Mouse (Mus musculus) c-Kit-positive CD71-positive TER-119-positive erythroid progenitor cells, embryonic 14.5 days (primary cell): ENCODE data around the gene Slc25a30.
A peak's percentile ranks its signal among the peaks of the same experiment; 100 is the strongest.
"Not testable (repeated sequence)": the region's sequence is repeated elsewhere in the genome, so short reads cannot be mapped to it uniquely, and the experiment has no call there.

Experiments used
- DNase-seq: peaks from one replicate; pipeline ENCODE4 v3.0.0-alpha.2; 2013; ENCODE audit warnings: low spot score

Gene Slc25a30

DNA sequence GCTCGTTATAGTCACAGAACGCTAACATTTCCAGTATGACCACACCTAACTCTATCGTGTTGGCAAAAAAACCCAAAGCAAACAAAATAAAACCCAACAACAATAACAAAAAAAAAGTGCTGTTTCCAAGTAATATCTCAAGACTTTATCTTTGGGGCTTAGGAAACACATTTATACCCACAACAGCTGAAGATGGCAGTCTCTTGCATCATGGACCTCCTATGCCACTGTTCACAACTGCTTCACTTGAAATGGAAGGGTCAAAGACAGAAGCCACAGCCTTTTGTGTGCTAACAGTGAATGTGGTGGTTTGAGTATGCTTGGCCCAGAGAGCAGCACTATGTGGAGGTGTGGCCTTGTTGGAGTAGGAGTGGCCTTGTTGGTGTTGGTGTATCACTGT is 4.5 kb upstream of the Slc25a30 start:
- no peak for DNase-seq

DNA sequence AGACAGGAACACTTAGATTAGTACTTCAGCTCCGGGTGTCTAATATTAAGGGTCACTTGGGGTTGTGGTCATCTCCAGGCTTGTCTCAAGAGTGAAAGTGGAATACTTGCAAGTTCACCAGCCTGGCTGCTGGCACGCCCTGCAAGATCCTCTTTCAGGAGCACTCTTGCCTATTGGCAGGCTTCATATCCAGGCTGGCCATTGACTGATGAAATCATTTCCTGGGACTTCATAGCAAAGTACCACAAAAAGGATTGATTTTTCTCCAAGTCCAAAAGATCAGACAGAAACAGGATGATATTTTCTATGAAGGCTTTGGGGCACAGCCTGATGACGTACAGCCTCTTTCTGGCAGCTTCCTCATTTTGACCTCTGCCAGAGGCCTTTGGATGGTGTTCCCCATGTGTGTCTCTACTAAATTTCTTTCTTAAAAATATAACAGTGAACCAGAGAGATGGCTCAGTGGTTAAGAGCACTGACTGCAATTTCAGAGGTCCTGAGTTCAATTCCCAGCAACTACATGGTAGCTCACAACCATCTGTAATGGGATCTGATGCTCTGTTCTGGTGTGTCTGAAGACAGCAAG is 3.7 kb upstream of the Slc25a30 start:
- DNase-seq, result no peak

DNA sequence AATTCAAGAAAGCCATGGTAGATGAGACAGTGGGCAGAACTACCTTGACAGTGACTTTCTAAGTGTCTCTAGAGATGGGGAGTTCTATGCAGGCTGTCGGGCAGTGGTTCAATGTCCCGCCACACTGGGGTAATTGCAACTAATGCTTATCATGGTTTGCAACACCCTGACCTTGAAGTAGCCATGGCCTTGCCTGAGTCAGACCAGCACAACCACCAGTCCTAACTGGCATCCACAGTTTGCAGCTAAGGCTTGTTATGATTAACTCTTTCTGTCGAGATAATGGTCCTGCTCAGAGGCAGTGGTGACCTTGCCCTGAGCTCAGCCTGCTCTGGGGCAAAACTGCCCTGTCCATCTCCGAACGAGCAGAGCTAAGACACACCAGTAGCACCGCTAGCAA is 2.5 kb upstream of the Slc25a30 start:
- DNase-seq, result no peak

DNA sequence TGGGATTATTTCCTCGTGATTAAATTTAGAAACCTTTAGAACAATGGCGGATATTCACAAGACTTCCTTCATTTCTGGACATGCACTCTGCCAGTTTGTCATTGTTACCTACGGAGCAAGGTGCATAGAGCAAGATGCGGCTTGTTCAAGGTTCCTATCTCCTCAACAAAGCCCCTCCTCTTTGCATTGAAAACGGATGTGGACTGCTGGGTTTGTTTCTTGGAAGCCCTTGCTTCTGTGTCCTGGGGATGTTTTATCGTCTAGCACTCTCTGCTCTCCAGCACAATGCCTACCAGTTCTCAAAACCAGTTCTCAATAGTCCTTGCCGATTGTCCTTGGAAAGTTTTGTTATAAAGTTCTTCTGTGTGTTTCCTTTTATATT is 948 bp upstream of the Slc25a30 start:
- peak; percentile 68 for DNase-seq

DNA sequence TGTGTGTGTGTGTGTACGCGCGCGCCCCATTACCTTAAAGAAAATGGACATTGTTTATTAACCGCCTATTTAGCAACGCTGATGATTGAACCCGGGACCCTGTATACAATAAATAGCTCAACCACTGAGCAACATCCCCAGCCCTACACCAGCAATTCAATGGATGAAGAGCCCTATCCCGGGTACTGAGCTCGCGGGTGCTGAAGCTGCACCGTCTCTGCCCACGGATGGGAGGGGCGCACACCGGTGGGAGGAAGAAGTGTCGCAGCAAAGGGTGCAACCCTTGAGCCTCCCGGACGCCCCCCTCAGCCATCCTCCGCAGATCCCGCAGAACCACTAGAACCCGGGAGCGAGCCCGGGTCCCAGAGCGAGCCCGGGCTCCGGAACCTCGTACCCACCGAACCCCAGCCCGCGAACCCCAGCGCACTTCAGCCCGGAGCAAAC is 391 bp downstream of the Slc25a30 start:
- no peak for DNase-seq

DNA sequence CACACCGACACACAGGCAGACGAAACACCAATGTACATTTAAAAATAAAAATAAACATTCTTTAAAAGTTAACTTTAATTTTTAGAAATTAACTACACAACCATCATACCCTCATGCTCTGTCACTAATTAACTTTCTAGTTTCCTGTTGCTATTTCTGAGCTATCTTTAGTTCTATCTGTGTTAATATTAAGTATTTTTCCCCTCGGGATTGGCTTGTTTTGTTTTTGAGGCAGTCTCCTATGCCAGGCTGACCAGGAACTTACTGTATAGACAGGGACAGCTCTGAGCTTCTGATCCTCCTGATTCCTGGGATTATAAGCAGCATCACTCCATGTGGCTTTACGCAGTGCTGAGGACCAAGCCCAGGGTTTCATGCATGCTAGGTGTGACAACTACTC is 6.9 kb downstream of the Slc25a30 start:
- no peak for DNase-seq

DNA sequence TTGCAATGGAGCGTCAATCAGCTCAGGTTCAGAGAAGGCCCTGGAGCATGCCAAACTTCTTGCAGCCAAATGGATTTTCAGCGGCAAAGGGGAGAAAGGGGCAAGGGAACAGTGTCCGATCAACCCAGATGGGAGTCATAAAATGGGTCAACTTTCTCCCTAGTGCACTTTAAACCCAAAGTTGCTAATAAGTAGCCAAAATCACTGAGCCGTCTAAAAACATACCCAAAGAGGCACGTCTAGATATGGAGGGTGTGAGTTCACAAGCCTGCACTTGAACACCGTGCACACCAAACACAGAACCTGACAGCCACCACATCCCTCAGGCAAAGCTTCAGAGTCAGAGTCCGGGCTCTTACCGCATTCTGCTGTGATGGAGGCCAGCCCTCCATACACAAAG is 10.2 kb downstream of the Slc25a30 start:
- DNase-seq, result no peak

DNA sequence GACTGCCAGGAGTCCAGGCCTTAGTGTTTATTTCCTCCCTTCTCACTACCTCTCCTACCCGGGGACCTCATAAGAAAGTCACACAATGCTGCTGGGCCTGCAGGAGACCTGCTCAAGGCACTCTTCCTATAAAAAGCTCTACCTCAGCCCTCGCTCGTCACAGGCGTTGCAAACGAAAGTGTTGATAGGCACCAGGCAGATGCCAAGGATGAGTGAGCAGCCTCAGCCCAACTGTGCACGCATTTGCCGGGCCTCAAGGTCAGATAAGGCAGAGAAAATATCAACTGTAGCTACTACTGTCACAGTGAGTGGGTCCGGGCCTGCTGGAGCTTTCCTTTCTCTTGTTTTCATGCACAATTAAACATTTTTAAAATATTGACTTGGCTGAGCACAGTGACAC is 13.4 kb downstream of the Slc25a30 start:
- DNase-seq, result no peak

DNA sequence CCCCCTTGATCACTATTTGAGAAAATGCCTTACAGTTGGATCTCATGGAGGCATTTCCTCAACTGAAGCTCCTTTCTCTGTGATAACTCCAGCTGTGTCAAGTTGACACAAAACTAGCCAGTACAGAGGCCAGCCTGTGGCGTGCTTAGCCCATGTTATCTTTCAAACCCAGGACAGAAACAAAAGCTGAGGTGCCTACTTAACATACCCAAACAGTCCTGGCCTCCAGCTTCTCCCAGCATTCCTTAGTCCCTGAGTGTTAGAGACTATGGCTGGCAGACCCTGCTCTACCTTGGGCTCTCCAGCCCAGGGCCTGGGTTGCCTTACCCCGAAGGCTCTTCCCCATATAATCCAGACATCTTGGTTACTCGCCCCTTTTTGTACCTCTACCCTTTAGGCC is 14.4 kb downstream of the Slc25a30 start:
- not testable (repeated sequence) for DNase-seq

DNA sequence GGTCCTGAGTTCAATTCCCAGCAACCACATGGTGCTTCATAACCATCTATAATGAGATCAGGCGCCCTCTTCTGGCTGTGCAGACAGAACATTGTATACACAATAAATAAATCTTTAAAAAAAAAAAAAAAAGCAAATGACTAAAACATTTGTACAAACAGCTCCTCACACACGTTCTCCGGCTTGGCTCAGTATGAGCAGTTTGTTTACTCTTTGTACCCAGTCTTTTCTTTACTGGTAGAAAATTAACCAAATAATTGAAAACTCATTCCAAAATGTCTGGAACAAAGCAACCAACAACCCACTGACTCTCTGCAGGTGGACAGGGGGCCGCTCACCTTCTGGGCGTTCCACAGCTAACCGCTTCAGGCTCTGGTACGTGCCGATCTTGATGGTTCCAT is 15.7 kb downstream of the Slc25a30 start:
- no peak for DNase-seq

DNA sequence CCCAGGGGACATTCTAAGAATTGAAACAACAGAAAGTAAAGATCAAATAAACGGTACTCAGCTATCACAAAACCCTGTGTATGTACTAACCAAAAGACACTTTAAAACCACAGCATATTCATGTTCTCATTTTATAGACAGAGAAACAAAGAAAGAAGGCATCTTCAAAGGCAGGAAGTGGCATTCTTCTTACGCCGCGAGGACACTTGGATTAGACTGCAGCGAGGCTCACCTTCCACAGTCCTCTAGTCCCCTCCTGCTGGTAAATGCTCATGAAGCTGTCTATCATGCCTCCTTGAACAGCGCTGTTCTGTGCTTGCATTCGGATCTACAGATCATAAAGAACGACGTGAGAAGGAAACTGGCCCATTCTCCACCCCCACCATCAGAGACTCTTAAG is 17.5 kb downstream of the Slc25a30 start:
- DNase-seq, result no peak

DNA sequence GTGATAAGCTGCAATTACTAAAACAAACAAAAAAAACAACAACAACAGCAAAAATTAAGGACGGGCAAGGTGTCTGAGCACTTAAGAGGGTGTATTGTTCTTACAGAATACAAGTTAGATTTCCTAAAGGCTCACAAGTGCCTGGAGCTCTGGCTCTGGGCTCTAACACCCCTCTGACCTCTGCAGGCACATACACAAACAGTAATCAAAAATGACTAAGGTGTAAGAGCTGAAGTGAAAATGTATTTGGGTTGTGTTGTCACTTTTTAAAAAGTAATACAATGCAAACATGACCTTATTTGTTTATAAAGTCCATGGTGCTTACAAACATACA is 18.6 kb downstream of the Slc25a30 start:
- no peak for DNase-seq

DNA sequence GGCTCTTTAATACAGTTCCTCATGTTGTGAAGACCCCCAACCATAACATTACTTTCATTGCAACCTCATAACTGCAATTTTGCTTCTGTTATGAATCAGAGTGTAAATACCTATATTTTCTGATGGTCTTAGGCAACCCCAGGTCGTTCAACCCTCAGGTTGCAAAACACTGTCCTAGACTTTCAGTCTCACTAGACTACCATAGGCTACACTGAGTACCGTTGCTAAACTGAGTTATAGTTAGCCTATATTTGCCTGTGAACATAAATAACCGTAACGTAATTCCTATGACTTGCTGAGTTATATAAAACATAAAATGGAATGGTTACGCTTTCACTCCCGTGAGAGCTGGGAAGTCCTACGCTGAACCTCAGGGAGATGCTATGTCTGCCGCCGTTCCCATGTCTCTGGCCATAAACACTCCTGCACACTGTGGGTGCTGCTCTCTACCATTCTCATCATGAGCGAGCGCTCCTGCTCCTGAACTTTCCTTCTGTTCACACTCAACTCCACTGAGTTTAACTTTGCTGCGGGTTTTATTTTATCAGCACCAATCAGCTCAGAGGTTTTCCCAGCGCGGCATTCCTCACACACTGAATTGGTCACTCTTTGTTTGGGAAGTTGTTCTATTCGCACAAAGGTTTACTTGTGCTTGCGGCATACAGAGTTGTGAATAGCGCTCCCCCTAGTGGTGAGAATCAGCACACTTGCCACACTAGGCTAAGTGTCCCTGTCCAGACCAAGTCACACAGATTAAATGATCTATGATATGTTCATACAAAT is 19.2 kb downstream of the Slc25a30 start:
- DNase-seq, result peak; percentile 68

DNA sequence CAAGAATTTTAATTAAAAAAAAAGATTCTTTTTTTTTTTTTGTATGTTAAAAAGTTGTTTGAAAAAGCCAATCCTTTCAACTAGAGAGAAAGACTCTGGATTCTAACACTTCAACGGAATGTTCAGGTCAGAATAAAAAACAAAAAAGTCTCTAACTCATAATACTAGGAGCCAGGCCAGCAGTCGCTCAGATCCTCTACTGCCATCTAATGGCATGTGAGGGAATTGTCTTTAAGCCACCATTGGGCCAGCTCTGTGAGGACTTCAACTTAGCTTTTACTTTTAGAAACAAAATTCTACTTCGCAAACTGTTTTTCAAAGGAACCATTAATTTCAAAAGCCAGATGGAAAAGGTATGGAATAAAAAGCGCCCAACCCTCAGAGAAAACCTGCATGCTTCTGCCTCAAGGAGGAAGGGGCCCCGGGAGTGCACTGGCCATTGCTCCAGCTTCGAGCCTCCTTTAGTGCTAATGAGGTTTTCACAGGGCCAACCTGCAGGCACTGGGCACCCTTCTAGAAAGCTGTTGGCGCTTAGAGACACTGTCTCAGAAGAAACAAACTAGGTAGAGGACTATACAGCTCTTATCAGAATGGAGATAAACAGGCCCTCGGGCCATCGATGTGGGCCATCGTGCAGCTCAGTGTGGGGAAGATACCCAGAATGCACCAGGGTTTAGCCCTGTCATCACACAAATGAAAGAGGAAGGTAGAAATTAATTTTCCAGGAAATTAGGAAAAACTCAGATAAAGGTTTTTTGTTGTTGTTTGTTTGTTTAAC is 25.6 kb downstream of the Slc25a30 start:
- DNase-seq, result peak; percentile 75

DNA sequence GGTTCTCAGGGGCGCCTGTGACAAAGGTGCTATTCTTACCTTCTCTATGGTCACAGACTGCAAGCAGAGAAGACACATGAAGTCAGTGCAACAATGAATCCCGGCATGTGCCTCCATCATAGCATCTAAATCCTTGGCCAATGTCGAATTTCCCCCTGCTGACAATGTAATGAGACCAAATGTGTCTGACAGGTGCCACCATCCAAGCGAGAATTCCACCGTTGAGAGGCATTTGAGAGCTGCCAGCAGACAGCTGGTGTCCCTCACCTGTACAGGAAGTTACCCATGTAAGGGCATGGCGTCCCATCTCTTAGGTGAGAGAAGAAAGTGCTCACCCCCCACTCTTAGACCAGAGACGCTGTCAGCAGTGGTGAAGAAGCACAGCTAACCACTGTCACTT is 28.4 kb downstream of the Slc25a30 start:
- no peak for DNase-seq

DNA sequence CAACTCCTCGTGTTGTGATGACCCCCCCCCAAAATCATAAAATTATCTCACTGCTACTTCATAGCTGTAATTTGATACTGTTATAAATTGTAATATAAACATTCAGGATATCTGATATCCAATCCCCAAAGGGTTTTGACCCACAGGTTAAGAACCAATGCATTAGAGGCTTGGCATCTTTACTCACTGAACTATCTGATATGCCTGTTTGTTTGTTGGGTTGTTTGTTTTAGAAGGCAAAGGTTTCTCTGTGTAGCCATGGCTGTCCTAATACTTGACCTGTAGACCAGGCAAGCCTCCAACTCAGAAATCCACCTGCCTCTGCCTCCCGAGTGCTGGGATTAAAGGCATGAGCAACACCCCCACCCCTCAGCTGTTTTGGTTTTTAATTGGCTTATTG is 29.0 kb downstream of the Slc25a30 start:
- DNase-seq, result no peak

DNA sequence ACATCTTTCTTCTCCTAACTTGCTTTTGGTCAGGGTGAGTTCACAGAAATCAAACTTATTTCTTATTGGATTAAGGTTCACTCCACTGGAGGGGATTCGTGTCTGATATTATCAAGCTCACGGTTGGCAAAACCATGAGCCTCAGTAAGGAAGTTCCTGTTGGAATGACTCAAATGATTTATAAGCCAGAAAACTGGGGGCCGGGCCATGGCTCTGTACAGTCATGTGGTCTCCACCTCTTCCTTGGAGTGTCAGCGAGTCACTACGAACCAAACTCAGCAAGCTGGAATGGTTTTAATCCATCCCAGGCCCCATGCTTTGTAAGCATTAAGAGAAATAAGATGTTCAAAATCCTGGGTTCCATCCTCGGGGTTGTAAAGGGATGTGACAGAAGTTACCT is 29.9 kb downstream of the Slc25a30 start:
- no peak for DNase-seq

DNA sequence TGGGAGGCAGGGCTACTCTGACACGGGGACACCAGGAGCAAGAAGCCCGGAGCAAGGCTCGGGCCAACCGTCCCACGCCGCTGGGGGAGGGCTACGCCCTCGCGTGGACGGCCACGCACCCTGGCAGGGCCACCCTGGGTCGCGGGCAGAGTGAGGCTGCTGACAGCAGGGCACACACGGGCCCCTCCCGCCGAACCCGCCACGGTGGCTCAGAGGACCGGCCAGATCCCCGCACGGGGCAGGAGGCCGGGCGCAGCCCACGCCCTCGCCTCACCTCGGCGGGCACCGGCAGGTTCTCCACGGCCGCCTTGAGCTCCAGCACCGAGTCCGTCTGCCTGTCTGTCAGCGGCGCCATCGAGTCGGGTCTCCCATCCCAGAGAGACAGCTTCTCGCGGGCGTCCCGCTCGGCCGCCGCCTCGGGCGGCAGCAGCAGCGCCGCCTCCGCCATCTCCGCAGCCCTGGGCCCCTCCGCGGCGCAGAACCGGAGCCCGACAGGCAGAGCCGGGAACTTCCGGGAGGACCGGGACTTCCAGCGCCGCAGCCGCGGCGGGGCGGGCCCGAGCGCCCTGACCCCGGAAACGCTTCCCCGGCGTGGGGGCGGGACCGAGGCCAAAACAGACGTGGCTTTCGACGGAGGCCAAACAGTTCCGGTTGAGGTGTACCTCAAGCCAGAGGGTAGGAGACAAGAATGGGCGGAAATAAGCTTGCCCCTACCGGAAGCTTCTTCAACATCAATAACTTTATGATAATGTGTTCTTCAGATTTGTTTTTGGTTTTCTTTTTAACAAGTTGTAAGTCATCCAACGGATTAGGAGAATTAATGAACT is 32.6 kb downstream of the Slc25a30 start, which contains the start of gene Cog3:
Gene Cog3, minus strand, starts transcription at position 527 of the 827 bp plus-strand sequence.
- DNase-seq, result peak; percentile 86

DNA sequence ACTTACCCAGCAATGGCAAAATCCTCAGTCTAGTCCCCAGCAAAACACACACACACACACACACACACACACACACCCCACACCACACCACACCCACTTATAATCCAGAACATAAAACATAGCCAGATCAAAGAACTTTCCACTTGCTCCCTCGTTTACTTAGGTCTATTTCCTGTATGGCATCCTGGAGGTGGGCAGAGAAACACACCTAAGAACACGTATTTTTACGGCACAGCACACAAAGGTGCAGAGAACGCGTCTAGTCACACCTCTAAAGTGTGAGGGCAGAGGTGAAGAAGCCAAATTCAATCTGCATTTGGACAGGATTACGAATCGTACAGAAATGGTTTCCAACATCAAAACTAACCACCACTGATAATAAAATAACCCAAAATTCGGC is 33.6 kb downstream of the Slc25a30 start:
- no peak for DNase-seq

DNA sequence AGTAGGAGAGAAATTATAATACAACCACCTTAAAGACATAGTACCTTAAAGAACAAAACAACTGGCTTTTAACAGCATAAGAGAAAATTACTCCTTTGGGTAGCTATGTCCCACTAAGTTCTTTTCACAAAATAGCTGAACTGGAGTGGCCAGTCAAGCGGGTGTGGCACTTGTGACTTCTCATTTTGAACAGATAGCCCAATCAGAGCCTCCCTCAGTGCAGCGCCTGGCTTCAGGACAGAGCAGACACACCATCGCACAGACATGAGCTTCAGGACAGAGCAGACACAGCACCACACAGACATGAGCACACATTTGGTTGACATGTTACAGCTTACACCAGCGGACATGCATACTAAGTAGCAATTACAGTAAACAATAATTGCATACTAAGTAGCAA is 35.8 kb downstream of the Slc25a30 start:
- DNase-seq, result peak; percentile 50

DNA sequence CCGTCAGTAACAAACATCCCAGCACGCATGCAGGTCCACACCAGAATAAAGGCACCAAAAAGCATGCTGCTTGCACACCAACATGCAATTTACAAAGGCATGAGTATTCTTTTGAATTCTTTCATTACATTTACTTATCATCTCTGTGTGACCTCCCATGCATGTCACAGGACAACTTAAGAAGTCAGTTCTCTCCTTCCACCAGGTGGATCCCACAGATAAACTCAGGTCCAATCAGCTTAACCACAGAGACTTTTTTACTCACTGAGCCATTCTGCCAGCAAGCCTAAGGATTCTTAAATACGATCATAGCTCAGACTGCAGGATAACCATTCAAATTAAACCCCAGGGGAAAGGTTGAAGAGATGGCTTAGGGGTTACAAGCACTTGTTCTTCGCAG is 37.7 kb downstream of the Slc25a30 start:
- peak; percentile 73 for DNase-seq

DNA sequence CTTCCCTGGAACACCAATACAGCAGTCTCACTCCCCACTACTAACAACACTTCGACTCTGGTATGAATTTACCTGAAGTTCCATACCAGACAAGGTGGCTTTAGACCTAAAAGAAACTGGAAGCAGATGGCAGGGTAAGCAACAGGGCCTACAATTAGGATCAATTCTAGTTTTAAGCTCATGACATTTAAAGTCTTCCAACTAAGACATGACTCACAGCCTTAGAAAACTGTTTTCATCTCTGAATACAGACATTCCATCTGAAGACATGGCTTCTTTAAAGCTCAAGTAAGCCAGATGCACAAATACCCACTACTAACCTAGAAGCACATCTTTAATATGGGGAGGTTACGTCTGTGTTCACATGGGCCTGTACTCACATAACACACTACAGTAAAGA is 38.9 kb downstream of the Slc25a30 start:
- DNase-seq, result no peak
